Mouse (Mus musculus) liver, embryonic 15.5 days (tissue): Measurements from ENCODE around the gene Bglap2. TPM values are rescaled to one million over a fixed set of nuclear protein-coding genes. Genes with fewer than 3 reads are reported as not detected.
"Not testable (repeated sequence)": the region's sequence is repeated elsewhere in the genome, so short reads cannot be mapped to it uniquely, and the experiment has no call there.

Experiments
- ATAC-seq: fragments of 200-750 bp; cut with Nextera tagmentation; 2 replicates; pipeline ENCODE4 v1.8.0; 2017; ENCODE audit warnings: moderate number of reproducible peaks, mild to moderate bottlenecking, moderate library complexity; ENCODE audit not compliant: insufficient read depth
- H3K27ac ChIP-seq: fragments of 300-500 bp; sonication (generic); replicated peaks from 2 replicates; pipeline ENCODE4 v1.5.1; 2015; ENCODE audit warnings: mild to moderate bottlenecking, inconsistent platforms
- H3K27me3 ChIP-seq: fragments of 300-500 bp; sonication (generic); 2 replicates; pipeline ENCODE4 v1.6.1; 2015; ENCODE audit warnings: mild to moderate bottlenecking, inconsistent platforms
- H3K36me3 ChIP-seq: fragments of 300-500 bp; sonication (generic); replicated peaks from 2 replicates; pipeline ENCODE4 v1.6.1; 2015; ENCODE audit warnings: moderate library complexity, mild to moderate bottlenecking, inconsistent platforms
- H3K4me1 ChIP-seq: fragments of 300-500 bp; sonication (generic); replicated peaks from 2 replicates; pipeline ENCODE4 v1.6.1; 2015; ENCODE audit warnings: inconsistent platforms
- H3K4me2 ChIP-seq: fragments of 300-500 bp; sonication (generic); 2 replicates; pipeline ENCODE4 v1.6.1; 2015; ENCODE audit warnings: moderate library complexity, mild to moderate bottlenecking, inconsistent platforms
- H3K4me3 ChIP-seq: fragments of 300-500 bp; sonication (generic); replicated peaks from 2 replicates; pipeline ENCODE4 v1.5.1; 2015; ENCODE audit warnings: mild to moderate bottlenecking, inconsistent platforms
- H3K9ac ChIP-seq: fragments of 300-500 bp; sonication (generic); 2 replicates; pipeline ENCODE4 v1.6.1; 2015; ENCODE audit warnings: moderate library complexity, mild to moderate bottlenecking, inconsistent platforms
- H3K9me3 ChIP-seq: fragments of 300-500 bp; sonication (generic); replicated peaks from 2 replicates; pipeline ENCODE4 v1.6.1; 2016; ENCODE audit warnings: inconsistent platforms
- WGBS: fragments of 180-500 bp; shearing (Covaris S2); methylation state at CpG from one replicate; pipeline ENCODE4 v1.1.7; 2015; ENCODE audit warnings: mixed read lengths; ENCODE audit not compliant: insufficient replicate concordance; 5-methylcytosine and 5-hydroxymethylcytosine counted together
- polyA plus RNA-seq: library from polyadenylated mRNA; unstranded; fragments of >200 nt; fragmentation: Nextera tagmentation; extraction: Ambion mirVana; gene quantifications from 2 replicates; pipeline ENCODE4 v1.2.1, GENCODE M21; 2015

Gene Bglap2
- polyA plus RNA-seq: 0.28 TPM in 1 of 2 replicates, not detected in the other

- WGBS: 60% methylated on average over 5 of the region's 5 CpGs
- H3K4me2 ChIP-seq, H3K9me3 ChIP-seq, H3K36me3 ChIP-seq, H3K27ac ChIP-seq, H3K4me3 ChIP-seq, H3K27me3 ChIP-seq, ATAC-seq, H3K9ac ChIP-seq, H3K4me1 ChIP-seq: not testable (repeated sequence)
Observed at GRCm38 (mm10) chr3:88378599-88378998, at the start of gene Bglap2. Gene Bglap2 (minus strand): TSS chr3:88378699.

- no peaks in the 10 kb centered on the region for H3K27me3 ChIP-seq
- no peaks in the 10 kb centered on the region for H3K36me3 ChIP-seq
- no peak overlapping the region for H3K4me2 ChIP-seq
- no peaks in the 10 kb centered on the region for H3K9me3 ChIP-seq
- no peak overlapping the region; the same call in 1 of the 2 replicates for H3K9ac ChIP-seq
- H3K27ac ChIP-seq: no peak overlapping the region
- H3K4me3 ChIP-seq: no peak overlapping the region
- ATAC-seq: no peak
- WGBS: 42% methylated on average over 4 of the region's 4 CpGs
- peaks cover 40% of the 10 kb centered on the region for H3K4me1 ChIP-seq
Observed at GRCm38 (mm10) chr3:88427342-88427905, 48.9 kb upstream of the Bglap2 start.

GRCm38 (mm10) chr3:88425708-88426420 lies 47.4 kb upstream of the Bglap2 start:
- Histone ChIP-seq H3K4me2 (peak overlapping the region; percentile 87; the same call in 1 of the 2 replicates), H3K27ac (0 out of 2 replicates have a peak overlapping the region, but pooled peaks have one; percentile 66), H3K36me3 (peaks cover 8% of the 10 kb centered on the region), H3K4me3 (peak overlapping the region; percentile 79), H3K9ac (no peak overlapping the region), H3K27me3 (no peaks in the 10 kb centered on the region), H3K9me3 (no peaks in the 10 kb centered on the region), H3K4me1 (peaks cover 55% of the 10 kb centered on the region)
- 70% methylated on average over 10 of the region's 10 CpGs for WGBS
- no peak for ATAC-seq

GRCm38 (mm10) chr3:88425330-88425689 lies 46.8 kb upstream of the Bglap2 start:
- peaks cover 55% of the 10 kb centered on the region for H3K4me1 ChIP-seq
- peak overlapping the region; percentile 79 for H3K4me3 ChIP-seq
- peak overlapping the region; percentile 87 for H3K4me2 ChIP-seq
- no peaks in the 10 kb centered on the region for H3K27me3 ChIP-seq
- 11% methylated on average over 2 of the region's 2 CpGs for WGBS
- H3K36me3 ChIP-seq: peaks cover 14% of the 10 kb centered on the region
- H3K9ac ChIP-seq: peak overlapping the region; percentile 26; the same call in 1 of the 2 replicates
- no peaks in the 10 kb centered on the region for H3K9me3 ChIP-seq
- ATAC-seq: no peak
- H3K27ac ChIP-seq: peak overlapping the region; percentile 66; the same call in 1 of the 2 replicates

- Histone ChIP-seq H3K4me2 (peak within 1 kb of the TSS; percentile 87), H3K4me1 (peaks cover 55% of the 10 kb centered on the region), H3K9ac (peak within 1 kb of the TSS; percentile 65), H3K27ac (peak within 1 kb of the TSS; percentile 76), H3K36me3 (peaks cover 19% of the 10 kb centered on the region), H3K9me3 (no peaks in the 10 kb centered on the region), H3K4me3 (peak within 1 kb of the TSS; percentile 79), H3K27me3 (no peaks in the 10 kb centered on the region)
- under 1% methylated on average over 35 of the region's 35 CpGs for WGBS
- ATAC-seq: peak; percentile 97
Observed at GRCm38 (mm10) chr3:88424605-88425329, 46.3 kb upstream of the Bglap2 start, which contains the start of gene Slc25a44. Gene Slc25a44 (minus strand): TSS chr3:88425139.

- Histone ChIP-seq H3K4me1 (peaks cover 62% of the 10 kb centered on the region), H3K27me3 (no peaks in the 10 kb centered on the region), H3K4me2 (peak overlapping the region; percentile 40), H3K9ac (peak overlapping the region; percentile 33; the same call in 1 of the 2 replicates), H3K4me3 (no peak overlapping the region), H3K9me3 (no peaks in the 10 kb centered on the region), H3K27ac (peak overlapping the region; percentile 76), H3K36me3 (peaks cover 45% of the 10 kb centered on the region)
- no peak for ATAC-seq
- 34% methylated on average over 9 of the region's 9 CpGs for WGBS
Observed at GRCm38 (mm10) chr3:88422020-88422720, 43.7 kb upstream of the Bglap2 start.

GRCm38 (mm10) chr3:88420771-88421170 lies 42.3 kb upstream of the Bglap2 start:
- H3K9ac ChIP-seq: no peak overlapping the region
- 0 out of 2 replicates have a peak overlapping the region, but pooled peaks have one; percentile 76 for H3K27ac ChIP-seq
- no peaks in the 10 kb centered on the region for H3K27me3 ChIP-seq
- WGBS: 90% methylated on average over 19 of the region's 19 CpGs
- no peak for ATAC-seq
- H3K9me3 ChIP-seq: no peaks in the 10 kb centered on the region
- H3K4me2 ChIP-seq: no peak overlapping the region
- H3K36me3 ChIP-seq: peaks cover 59% of the 10 kb centered on the region
- H3K4me1 ChIP-seq: peaks cover 68% of the 10 kb centered on the region
- H3K4me3 ChIP-seq: no peak overlapping the region

- no peaks in the 10 kb centered on the region for H3K27me3 ChIP-seq
- no peak overlapping the region for H3K9ac ChIP-seq
- 83% methylated on average over 6 of the region's 6 CpGs for WGBS
- H3K27ac ChIP-seq: peak overlapping the region; percentile 6; the same call in 1 of the 2 replicates
- no peaks in the 10 kb centered on the region for H3K9me3 ChIP-seq
- H3K4me1 ChIP-seq: peaks cover 72% of the 10 kb centered on the region
- no peak for ATAC-seq
- peaks cover 85% of the 10 kb centered on the region for H3K36me3 ChIP-seq
- no peak overlapping the region for H3K4me3 ChIP-seq
- H3K4me2 ChIP-seq: no peak overlapping the region
Observed at GRCm38 (mm10) chr3:88418016-88418415, 39.5 kb upstream of the Bglap2 start.

- Histone ChIP-seq H3K9me3 (no peaks in the 10 kb centered on the region), H3K9ac (no peak overlapping the region; the same call in 1 of the 2 replicates), H3K4me2 (no peak overlapping the region), H3K36me3 (peaks cover 87% of the 10 kb centered on the region), H3K4me3 (no peak overlapping the region), H3K27ac (peak overlapping the region; percentile 10), H3K27me3 (no peaks in the 10 kb centered on the region), H3K4me1 (peaks cover 74% of the 10 kb centered on the region)
- no peak for ATAC-seq
- WGBS: 49% methylated on average over 4 of the region's 4 CpGs
Observed at GRCm38 (mm10) chr3:88415668-88416067, 37.2 kb upstream of the Bglap2 start.

- WGBS: 73% methylated on average over 11 of the region's 11 CpGs
- Histone ChIP-seq H3K9me3 (no peaks in the 10 kb centered on the region), H3K4me2 (no peak overlapping the region), H3K27ac (peak overlapping the region; percentile 90; the same call in 1 of the 2 replicates), H3K9ac (peak overlapping the region; percentile 41; the same call in 1 of the 2 replicates), H3K27me3 (no peaks in the 10 kb centered on the region), H3K4me3 (no peak overlapping the region), H3K4me1 (peaks cover 83% of the 10 kb centered on the region), H3K36me3 (peaks cover 56% of the 10 kb centered on the region)
- ATAC-seq: no peak
Observed at GRCm38 (mm10) chr3:88412636-88413035, 34.1 kb upstream of the Bglap2 start.
